Mouse (Mus musculus): Measurements from ENCODE around the gene H2-Q2.

DNA sequence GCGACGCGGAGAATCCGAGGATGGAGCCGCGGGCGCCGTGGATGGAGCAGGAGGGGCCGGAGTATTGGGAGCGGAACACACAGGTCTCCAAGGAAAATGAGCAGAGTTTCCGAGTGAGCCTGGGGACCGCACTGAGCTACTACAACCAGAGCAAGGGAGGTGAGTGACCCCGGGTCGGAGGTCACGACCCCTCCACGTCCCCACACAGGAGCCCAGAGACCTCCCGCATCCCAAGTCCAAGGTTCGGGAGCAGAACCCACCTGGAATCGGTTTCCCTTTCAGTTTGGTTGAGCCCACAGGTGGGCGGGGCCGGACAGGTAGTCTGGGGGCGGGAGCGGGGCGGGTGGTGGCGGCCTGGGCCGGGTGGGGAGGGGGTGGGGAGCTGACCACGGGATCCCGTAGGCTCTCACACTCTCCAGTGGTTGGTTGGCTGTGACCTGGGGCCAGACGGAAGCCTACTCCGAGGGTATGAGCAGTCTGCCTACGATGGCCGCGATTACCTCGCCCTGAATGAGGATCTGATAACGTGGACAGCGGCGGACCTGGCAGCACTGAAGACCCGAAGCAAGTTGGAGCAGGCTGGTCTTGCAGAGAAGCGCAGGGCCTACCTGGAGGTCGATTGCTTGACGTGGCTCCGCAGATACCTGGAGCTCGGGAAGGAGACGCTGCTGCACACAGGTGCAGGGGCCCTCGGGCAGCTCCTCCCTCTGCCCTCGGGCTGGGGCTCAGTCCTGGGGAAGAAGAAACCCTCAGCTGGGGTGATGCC is 852 bp downstream of the H2-Q2 start:
- TF ChIP-seq CTCF (IDR thresholded peaks at IDR 0.05; ENCODE audit: low read depth) (no peak), EP300 (IDR thresholded peaks at IDR 0.05; ENCODE audit: low read depth) (no peak)

Measured in heart, postnatal 0 days (tissue).